Mouse (Mus musculus): Measurements from ENCODE around the gene Nudt6. TPM values are rescaled to one million over a fixed set of nuclear protein-coding genes. Genes with fewer than 3 reads are reported as not detected.

Gene Nudt6
- total RNA-seq, 1 experiment from 2014 or later: 28.1 TPM

Other genes with a start within 250 kb of the Nudt6 start
- gene Il21, start 187.6 kb downstream of the Nudt6 start, total RNA-seq (2017): not detected in 2 replicates
- 8.4 and 8.9 TPM in 2 replicates for gene Bbs12, start 107.7 kb downstream of the Nudt6 start, total RNA-seq (2017)
- gene Cetn4, start 107.5 kb downstream of the Nudt6 start, total RNA-seq (2017): 5.9 and 6.7 TPM in 2 replicates
- under 0.01 and 0.38 TPM in 2 replicates for gene Fgf2, start 71.9 kb downstream of the Nudt6 start, total RNA-seq (2017)
- gene Spata5, start 315 bp downstream of the Nudt6 start, total RNA-seq (2017): 114 and 219 TPM in 2 replicates
- 16.3 and 29.6 TPM in 2 replicates for gene Spry1, start 219.7 kb upstream of the Nudt6 start, total RNA-seq (2017)

Data from hematopoietic stem cell, adult 5-6 weeks (primary cell).